Mouse (Mus musculus) stomach, postnatal 0 days (tissue): ENCODE measurements around the gene Cdh8. TPM values are rescaled to one million over a fixed set of nuclear protein-coding genes. Genes with fewer than 3 reads are reported as not detected.
"Not testable (repeated sequence)": the region's sequence is repeated elsewhere in the genome, so short reads cannot be mapped to it uniquely, and the experiment has no call there.

Source experiments
- ATAC-seq: fragments of 200-750 bp; cut with Nextera tagmentation; 2 replicates; pipeline ENCODE4 v1.8.0; 2017; ENCODE audit not compliant: low FRiP score, low TSS enrichment
- DNase-seq: peaks from one replicate; pipeline ENCODE4 v3.0.0-alpha.2; 2016; ENCODE audit warnings: low spot score
- H3K27ac ChIP-seq: fragments of 300-500 bp; sonication (generic); replicated peaks from 2 replicates; pipeline ENCODE4 v1.5.1; 2014; ENCODE audit warnings: mild to moderate bottlenecking, control low read depth
- H3K27me3 ChIP-seq: fragments of 300-500 bp; sonication (generic); 2 replicates; pipeline ENCODE4 v1.6.1; 2014; ENCODE audit warnings: low read length; ENCODE audit not compliant: control insufficient read depth, insufficient read depth
- H3K36me3 ChIP-seq: fragments of 300-500 bp; sonication (generic); 2 replicates; pipeline ENCODE4 v1.6.1; 2014; ENCODE audit warnings: low read length, mixed read lengths; ENCODE audit not compliant: control insufficient read depth, insufficient read depth
- H3K4me1 ChIP-seq: fragments of 300-500 bp; sonication (generic); replicated peaks from 2 replicates; pipeline ENCODE4 v1.6.1; 2014; ENCODE audit warnings: antibody characterized with exemption; ENCODE audit not compliant: control insufficient read depth, insufficient read depth
- H3K4me2 ChIP-seq: fragments of 300-500 bp; sonication (generic); replicated peaks from 2 replicates; pipeline ENCODE4 v1.6.1; 2014; ENCODE audit warnings: low read depth, mild to moderate bottlenecking, control low read depth, moderate library complexity
- H3K4me3 ChIP-seq: fragments of 300-500 bp; sonication (generic); 2 replicates; pipeline ENCODE4 v1.5.1; 2014; ENCODE audit warnings: low read depth, low read length, control low read depth
- H3K9ac ChIP-seq: fragments of 300-500 bp; sonication (generic); 2 replicates; pipeline ENCODE4 v1.6.1; 2014; ENCODE audit warnings: mild to moderate bottlenecking, low read length, control low read depth, mixed read lengths
- H3K9me3 ChIP-seq: fragments of 300-500 bp; sonication (generic); 2 replicates; pipeline ENCODE4 v1.6.1; 2016; ENCODE audit warnings: low read length; ENCODE audit not compliant: control insufficient read depth
- CTCF ChIP-seq: IDR thresholded peaks from 2 replicates; pipeline ENCODE4 v1.5.1; 2016; ENCODE audit warnings: antibody characterized with exemption, low read depth, mild to moderate bottlenecking, moderate library complexity
- EP300 ChIP-seq: optimal IDR thresholded peaks from 2 replicates; pipeline ENCODE3; 2016; ENCODE audit warnings: antibody characterized with exemption
- WGBS: fragments of 180-500 bp; shearing (Covaris S2); extraction: QIAGEN DNeasy Blood & Tissue Kit; methylation state at CpG from one replicate; pipeline ENCODE4 v1.1.7; 2014; 5-methylcytosine and 5-hydroxymethylcytosine counted together
- polyA plus RNA-seq: library from polyadenylated mRNA; unstranded; fragments of >200 nt; fragmentation: Nextera tagmentation; extraction: Ambion mirVana; gene quantifications from 2 replicates; pipeline ENCODE4 v1.2.1, GENCODE M21; 2015

Cdh8 gene
- polyA plus RNA-seq, 1 experiment from 2014 or later = 0.24 TPM

DNA sequence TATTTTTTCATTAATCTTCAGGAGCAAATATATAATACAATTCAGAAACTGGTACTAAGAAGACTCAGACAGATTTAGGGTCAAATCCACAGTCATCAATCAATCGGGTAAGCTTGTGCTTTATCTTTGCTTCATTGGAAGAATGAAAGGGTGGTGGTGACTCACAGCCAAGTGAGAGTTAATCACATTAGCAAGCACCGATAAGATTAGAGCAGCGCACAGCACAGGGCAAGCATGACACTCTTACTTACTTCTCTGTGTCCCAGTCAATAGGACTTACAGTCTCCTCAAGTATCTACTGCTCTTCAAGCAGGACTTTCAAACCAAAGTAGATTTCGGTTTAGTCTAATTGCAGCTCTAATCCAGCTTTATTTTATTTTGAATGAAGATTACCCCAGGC, 254.6 kb downstream of the Cdh8 start:
- TF ChIP-seq EP300 (no peak), CTCF (no peak)
- Histone ChIP-seq H3K27ac (no peak overlapping the region), H3K27me3 (no peaks in the 10 kb centered on the region), H3K9ac (no peak overlapping the region), H3K36me3 (no peaks in the 10 kb centered on the region), H3K9me3 (no peaks in the 10 kb centered on the region), H3K4me3 (no peak overlapping the region), H3K4me2 (no peak overlapping the region), H3K4me1 (no peaks in the 10 kb centered on the region)
- ATAC-seq = 0 out of 2 replicates have a peak, but pooled peaks have one; percentile 56
- no peak for DNase-seq
- 20% methylated on average over 4 of the region's 4 CpGs for WGBS

DNA sequence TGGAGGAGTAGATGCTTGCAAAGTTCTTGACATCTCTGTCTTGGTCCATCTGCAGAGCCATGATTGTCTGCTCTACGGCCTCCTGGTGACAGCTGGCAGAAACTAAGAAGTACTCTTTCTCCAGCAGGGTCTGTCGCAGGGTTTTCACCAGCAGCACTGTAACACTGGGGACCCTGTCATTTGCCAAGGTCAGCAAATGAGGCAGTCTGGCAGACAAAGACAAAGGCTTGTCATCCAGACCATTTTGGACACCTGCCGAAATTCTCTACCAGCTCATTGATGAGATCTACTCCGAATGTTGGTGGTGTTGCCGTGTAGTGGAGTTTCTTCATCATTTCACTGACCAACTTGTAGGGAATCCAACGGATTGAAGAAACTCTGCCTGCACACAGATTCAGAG, 270.8 kb downstream of the Cdh8 start:
- TF ChIP-seq CTCF (no peak), EP300 (no peak)
- no peaks in the 10 kb centered on the region for H3K9me3 ChIP-seq
- no peaks in the 10 kb centered on the region for H3K36me3 ChIP-seq
- DNase-seq (no peak), ATAC-seq (no peak)
- no peak overlapping the region for H3K4me3 ChIP-seq
- H3K9ac ChIP-seq = no peak overlapping the region
- H3K4me2 ChIP-seq = no peak overlapping the region
- H3K4me1 ChIP-seq = no peaks in the 10 kb centered on the region
- no peaks in the 10 kb centered on the region for H3K27me3 ChIP-seq
- WGBS = 84% methylated on average over 6 of the region's 6 CpGs
- no peak overlapping the region for H3K27ac ChIP-seq

DNA sequence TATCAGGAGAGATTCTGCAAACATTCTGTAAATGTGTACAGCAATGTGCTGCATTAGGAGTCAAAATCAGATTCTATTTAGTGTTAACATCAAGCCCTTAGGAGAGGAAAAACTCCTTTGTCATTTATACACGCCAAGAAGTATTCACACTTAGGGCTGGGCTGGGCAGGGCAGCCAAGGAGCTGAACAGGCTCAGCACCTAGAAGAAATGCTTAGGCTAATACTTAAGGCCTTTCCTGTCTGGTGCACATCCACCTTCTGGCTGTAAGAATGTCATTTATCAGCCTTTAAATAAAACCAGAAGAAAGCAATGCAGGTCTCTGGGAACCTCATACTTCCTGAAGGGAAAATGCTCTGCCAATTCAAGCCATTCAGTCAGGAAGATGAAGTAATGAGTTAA, 271.5 kb downstream of the Cdh8 start:
- not testable (repeated sequence) for H3K9me3 ChIP-seq, H3K4me2 ChIP-seq, H3K9ac ChIP-seq, H3K27ac ChIP-seq, H3K4me1 ChIP-seq, H3K36me3 ChIP-seq, H3K4me3 ChIP-seq, H3K27me3 ChIP-seq, DNase-seq
- ATAC-seq = peak; percentile 12; the same call in 1 of the 2 replicates
- WGBS = 36% methylated on average over 1 of the region's 1 CpGs

DNA sequence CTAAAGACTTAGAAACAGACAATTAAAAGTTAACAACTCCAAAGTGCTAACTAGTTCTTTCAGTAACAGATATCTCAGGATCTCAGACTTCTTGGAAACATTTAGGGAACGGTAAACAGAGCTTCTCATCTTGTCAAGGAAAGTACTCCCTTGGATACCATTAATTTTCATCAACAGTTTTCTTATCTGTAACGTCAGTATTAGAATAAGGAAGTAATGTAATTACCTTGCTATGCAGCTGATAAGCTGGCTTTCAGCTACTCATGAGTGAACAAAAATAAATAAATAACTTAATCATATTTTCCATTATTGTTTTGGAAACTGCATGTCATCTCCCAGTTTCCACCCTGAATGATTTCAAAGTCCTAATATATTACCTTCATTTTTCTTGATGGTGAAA, 317.8 kb downstream of the Cdh8 start:
- Histone ChIP-seq H3K4me3 (no peak overlapping the region), H3K27ac (no peak overlapping the region), H3K27me3 (no peaks in the 10 kb centered on the region), H3K4me1 (no peaks in the 10 kb centered on the region), H3K4me2 (no peak overlapping the region), H3K9me3 (no peaks in the 10 kb centered on the region), H3K9ac (no peak overlapping the region), H3K36me3 (no peaks in the 10 kb centered on the region)
- no peak for TF ChIP-seq EP300
- TF ChIP-seq CTCF = no peak
- 48% methylated on average over 2 of the region's 2 CpGs for WGBS
- no peak for ATAC-seq
- DNase-seq = no peak

DNA sequence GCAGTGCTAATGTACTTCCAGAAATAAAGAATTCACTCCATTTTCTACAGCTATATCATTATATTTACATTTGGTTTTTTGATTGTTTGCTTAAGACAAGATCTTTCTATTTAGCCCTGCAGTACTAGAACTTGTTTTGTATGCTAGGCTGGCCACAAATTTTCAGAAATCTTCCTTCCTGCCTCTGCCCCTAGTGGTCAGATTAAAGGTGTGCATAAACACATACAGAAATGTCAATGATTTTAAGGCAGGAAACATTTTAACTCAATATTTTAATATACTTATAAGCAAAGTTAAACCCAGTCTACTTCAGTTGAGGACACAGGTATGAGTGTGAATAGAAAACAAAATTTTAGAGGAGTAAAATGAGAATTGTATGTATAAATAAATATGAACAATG, 364.9 kb downstream of the Cdh8 start:
- Histone ChIP-seq H3K4me3 (no peak overlapping the region), H3K4me2 (no peak overlapping the region), H3K9ac (no peak overlapping the region), H3K27ac (no peak overlapping the region), H3K36me3 (no peaks in the 10 kb centered on the region), H3K27me3 (no peaks in the 10 kb centered on the region), H3K9me3 (no peaks in the 10 kb centered on the region), H3K4me1 (no peaks in the 10 kb centered on the region)
- ATAC-seq = no peak
- no peak for DNase-seq
- TF ChIP-seq EP300 = no peak
- peak; percentile 51 for TF ChIP-seq CTCF

DNA sequence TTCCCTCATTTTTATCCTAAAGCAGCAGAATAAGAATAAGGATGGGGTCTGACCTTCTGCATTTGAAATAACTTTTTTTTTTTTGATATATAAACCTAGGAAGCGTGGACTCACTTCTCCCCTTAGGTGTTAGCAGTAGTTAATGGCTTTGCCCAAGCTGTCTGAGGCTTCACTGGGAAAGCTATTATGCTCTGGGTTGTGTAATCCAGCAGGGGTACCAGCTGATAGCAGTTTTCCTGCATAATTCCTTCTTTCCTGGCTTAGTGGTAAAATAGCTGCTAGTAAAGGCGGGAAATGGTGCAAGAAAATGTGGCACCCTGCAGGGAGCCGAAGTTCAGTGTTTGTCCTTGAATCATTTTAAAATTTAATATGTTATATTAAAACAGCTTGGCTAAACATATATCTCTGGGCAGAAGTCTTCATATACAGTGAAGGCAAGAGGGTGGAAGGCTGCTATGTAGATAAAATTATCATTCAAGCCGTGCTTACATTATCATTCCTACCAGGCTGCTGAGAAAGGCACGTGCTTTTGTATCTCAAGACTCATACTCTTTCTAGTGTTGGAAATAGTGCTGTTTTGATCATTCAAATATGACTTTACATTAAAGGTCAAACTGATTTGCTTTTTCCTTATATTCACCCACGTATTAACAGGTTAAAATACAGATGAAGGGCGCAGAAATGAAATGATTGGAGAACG, 367.5 kb downstream of the Cdh8 start:
- no peak overlapping the region for H3K4me2 ChIP-seq
- no peaks in the 10 kb centered on the region for H3K36me3 ChIP-seq
- no peak overlapping the region for H3K27ac ChIP-seq
- ATAC-seq (no peak), DNase-seq (no peak)
- TF ChIP-seq CTCF = no peak
- TF ChIP-seq EP300 = no peak
- WGBS = 71% methylated on average over 8 of the region's 8 CpGs
- H3K9ac ChIP-seq = no peak overlapping the region
- H3K4me3 ChIP-seq = no peak overlapping the region
- no peaks in the 10 kb centered on the region for H3K4me1 ChIP-seq
- no peaks in the 10 kb centered on the region for H3K27me3 ChIP-seq
- no peaks in the 10 kb centered on the region for H3K9me3 ChIP-seq
